Mouse (Mus musculus): ENCODE data around the gene Cask.
A peak's percentile ranks its signal among the peaks of the same experiment; 100 is the strongest.

The Cask gene

DNA sequence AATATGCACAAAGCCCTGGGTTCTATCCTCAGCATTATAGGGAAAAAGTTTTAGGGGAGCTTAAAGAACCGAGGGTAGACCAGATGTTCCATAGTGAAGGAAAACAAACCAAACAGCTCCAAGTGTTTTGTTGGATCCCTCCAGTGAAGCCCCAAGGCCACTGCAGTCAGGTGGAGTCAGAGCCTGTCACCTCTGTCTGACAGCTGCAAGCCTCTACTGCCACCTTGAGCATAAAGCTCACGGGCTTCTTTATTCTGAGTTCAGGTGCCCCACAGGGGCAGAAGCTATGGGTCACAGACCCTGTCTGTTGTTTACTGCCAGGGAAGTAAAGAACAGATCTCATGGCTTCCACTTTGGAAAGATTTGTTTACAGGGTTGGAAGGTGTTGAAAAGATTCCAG is 338.0 kb downstream of the Cask start:
- DNase-seq = no peak

DNA sequence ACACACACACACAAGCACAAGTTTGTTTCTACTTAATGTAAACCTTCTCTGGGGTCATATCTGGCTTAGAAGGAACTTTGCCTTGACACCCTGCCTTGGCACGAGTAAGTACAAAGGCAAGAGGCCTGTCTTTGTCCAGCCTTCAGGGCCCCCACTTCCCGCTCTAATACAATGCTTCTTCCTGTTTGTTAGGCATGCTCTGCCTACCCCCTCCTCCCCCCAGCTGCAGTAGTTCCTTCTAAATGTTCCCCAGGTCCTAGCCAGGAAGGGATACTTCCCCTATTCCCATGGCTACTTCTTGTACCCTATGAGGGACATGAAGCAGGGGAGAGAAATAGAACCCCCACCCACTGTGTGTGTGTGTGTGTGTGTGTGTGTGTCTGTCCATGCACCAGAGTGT is 344.8 kb downstream of the Cask start:
- no peak for DNase-seq

- no peak for DNase-seq
Observed at GRCm38 (mm10) chrX:13504389-13504788, 346.8 kb downstream of the Cask start.

GRCm38 (mm10) chrX:13502862-13503375 is 348.2 kb downstream of the Cask start:
- DNase-seq = no peak

- DNase-seq = no peak
Observed at GRCm38 (mm10) chrX:13500284-13500683, 350.9 kb downstream of the Cask start.

GRCm38 (mm10) chrX:13494892-13495703 is 356.1 kb downstream of the Cask start:
- no peak for DNase-seq

- no peak for DNase-seq
Observed at GRCm38 (mm10) chrX:13492922-13493321, 358.2 kb downstream of the Cask start.

DNA sequence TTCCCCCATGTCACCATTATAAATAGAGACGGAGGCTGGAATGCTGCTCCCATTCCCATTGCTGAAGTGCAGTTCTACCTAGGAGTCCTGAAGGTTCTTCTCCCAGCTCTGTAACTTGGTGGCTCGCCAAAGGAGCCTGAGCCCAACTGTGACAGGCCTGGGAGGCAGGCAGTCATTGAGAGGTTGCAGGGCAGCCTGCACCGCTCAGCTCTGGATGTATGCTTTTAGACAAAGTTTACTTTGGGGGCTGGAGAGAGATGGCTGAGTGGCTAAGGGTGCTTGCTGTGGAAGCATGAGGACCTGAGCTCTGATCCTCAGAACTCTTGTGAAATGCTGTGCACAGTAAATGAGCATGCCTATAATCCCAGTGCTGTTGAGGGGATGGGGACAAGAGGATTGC is 360.2 kb downstream of the Cask start:
- DNase-seq = no peak

GRCm38 (mm10) chrX:13489761-13490160 is 361.4 kb downstream of the Cask start:
- no peak for DNase-seq

- no peak for DNase-seq
Observed at GRCm38 (mm10) chrX:13489001-13489400, 362.2 kb downstream of the Cask start.

- DNase-seq = no peak
Observed at GRCm38 (mm10) chrX:13484447-13484846, 366.7 kb downstream of the Cask start.

DNA sequence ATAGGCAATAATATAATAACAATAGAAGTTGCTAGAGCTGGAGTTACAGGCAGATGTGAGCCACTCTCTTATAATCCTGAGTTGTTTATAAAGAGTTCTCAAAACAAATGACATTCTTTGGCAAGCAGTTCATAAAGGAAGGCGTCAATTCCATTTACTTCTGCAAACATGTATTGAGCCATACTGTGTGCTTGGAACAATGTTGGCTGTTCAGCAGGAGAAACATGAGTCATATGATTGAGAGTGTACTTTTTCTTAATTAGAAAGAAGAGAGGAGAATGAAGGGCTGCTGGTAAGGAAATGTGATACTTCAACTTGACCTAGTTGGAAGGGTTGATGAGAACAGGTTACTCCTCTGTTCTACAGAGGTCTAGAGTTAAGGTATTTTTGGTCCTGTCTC is 368.6 kb downstream of the Cask start:
- no peak for DNase-seq

DNA sequence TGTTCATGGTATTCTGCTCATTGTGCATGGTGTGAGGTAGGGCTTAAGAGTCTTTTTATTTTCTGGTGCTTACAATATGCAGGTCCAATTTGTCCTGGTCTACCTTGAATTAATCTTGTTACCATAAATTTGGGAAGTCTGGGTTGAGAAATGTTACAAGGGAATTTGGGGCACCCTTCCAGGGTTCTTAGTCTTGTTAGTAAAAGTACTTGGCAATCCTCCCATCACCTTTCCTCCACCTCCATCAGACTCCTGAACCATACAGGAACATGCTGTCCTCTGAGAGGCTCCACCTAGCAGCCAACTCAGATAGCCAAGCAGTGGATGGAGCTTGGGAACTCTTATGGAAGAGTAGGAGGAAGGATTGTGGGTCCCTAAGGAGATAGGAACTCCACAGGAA is 371.6 kb downstream of the Cask start:
- DNase-seq = no peak

DNA sequence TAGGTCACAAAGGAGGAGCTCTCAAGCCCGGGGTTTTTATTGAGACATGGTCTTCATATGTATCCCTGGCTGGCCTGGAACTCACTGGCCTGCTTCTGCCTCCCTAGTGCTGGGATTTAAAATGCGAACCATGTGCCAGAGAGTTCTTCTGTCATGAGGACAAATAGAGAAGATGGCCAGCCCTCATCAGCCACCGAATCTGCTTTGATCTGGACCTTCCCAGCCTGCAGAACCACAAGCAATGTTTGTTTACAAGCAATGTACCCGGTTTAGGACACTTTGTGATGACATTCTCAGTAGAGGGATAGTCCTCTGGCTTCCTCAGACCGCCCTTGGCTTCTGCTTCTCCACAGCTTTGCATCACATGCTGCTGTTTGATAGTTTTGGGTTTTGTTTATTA is 372.9 kb downstream of the Cask start:
- DNase-seq = no peak

DNA sequence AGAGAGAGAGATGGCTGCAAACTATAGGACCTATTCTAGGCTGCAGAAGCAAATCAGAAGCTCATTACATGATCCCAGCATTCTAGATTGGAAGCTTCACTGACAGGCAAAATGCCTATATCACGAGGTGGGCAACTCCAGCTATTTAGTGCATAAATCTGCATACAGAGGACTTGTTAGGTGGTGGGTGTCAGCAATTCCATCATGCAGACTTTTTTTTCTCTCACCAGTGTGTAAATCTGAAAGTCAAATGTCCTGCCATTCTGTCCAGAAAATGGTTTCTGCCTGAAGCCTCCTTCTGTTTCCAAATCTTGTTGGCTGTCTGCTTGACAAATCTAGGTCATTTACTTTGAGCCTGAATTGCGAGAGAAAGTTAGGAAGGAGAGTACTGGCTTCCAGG is 373.6 kb downstream of the Cask start:
- DNase-seq = no peak

GRCm38 (mm10) chrX:13475382-13475781 is 375.8 kb downstream of the Cask start:
- no peak for DNase-seq

- DNase-seq = no peak
Observed at GRCm38 (mm10) chrX:13472751-13473225, 378.4 kb downstream of the Cask start.

GRCm38 (mm10) chrX:13471925-13472324 is 379.2 kb downstream of the Cask start:
- DNase-seq = no peak

GRCm38 (mm10) chrX:13469160-13470116 is 381.7 kb downstream of the Cask start:
- peak; percentile 71 to 75 for DNase-seq

DNA sequence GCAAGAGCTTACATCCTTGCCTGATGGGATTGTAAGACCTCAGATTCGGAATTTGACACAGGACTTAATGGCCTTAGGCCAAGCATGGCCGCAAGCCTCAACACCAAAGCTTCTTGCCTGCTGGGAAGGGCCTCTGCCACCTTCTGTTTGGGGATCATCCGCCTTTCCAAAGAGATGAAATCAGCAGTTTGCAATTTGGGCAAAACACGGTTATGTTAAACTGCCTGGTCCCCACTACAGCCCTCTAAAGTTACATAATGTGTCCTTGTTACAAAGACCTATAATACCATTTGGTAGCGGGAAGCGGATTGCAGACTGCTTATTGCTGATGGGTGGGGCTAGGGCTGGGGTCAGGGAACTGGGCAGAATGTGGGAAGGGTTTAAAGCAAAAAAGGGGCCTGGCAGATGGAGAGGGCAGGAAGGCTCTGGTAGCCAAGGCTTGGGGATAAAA is 384.0 kb downstream of the Cask start:
- peak; percentile 34 to 62 for DNase-seq

All from cerebellum, adult 18-20 months (tissue).